Mouse (Mus musculus) kidney, embryonic 14.5 days (tissue): ENCODE data around the gene Zfp157. TPM values are rescaled to one million over a fixed set of nuclear protein-coding genes. Genes with fewer than 3 reads are reported as not detected.

Experiments used
- polyA plus RNA-seq: library from polyadenylated mRNA; unstranded; fragments of >200 nt; fragmentation: Nextera tagmentation; extraction: Ambion mirVana; gene quantifications from 2 replicates; pipeline ENCODE4 v1.2.1, GENCODE M21; 2014

The Zfp157 gene
- polyA plus RNA-seq, 1 experiment from 2014 or later, result 46.8 TPM

Other genes starting within 250 kb of the Zfp157 start
- gene Mblac1, start 247.2 kb upstream of the Zfp157 start, polyA plus RNA-seq, result 9.7 and 10.2 TPM in 2 replicates
- gene Nxpe5, start 215.6 kb upstream of the Zfp157 start, polyA plus RNA-seq, result 0.07 TPM in 1 of 2 replicates, not detected in the other
- gene Lamtor4, start 186.0 kb upstream of the Zfp157 start, polyA plus RNA-seq, result 47.7 and 66.4 TPM in 2 replicates
- 5.4 and 6.8 TPM in 2 replicates for gene BC037034, start 177.4 kb upstream of the Zfp157 start, polyA plus RNA-seq
- gene Gal3st4, start 168.6 kb upstream of the Zfp157 start, polyA plus RNA-seq, result 2.4 and 3.3 TPM in 2 replicates
- gene Gm43720, start 161.5 kb upstream of the Zfp157 start, polyA plus RNA-seq, result not detected in 2 replicates
- gene Gpc2, start 161.5 kb upstream of the Zfp157 start, polyA plus RNA-seq, result 5.1 and 7.9 TPM in 2 replicates
- 3.1 and 4.5 TPM in 2 replicates for gene Stag3, start 161.2 kb upstream of the Zfp157 start, polyA plus RNA-seq
- not detected in 2 replicates for gene Pvrig, start 99.5 kb upstream of the Zfp157 start, polyA plus RNA-seq
- not detected in 2 replicates for gene 1700123K08Rik, start 123.2 kb downstream of the Zfp157 start, polyA plus RNA-seq
- 64.0 and 70.4 TPM in 2 replicates for gene Zfp68, start 178.3 kb downstream of the Zfp157 start, polyA plus RNA-seq
- 9.3 and 14.0 TPM in 2 replicates for gene A430033K04Rik, start 181.4 kb downstream of the Zfp157 start, polyA plus RNA-seq